Mouse (Mus musculus): Measurements from ENCODE around the gene Vmn1r126. TPM values are rescaled to one million over a fixed set of nuclear protein-coding genes. Genes with fewer than 3 reads are reported as not detected.
"Not testable (repeated sequence)": the region's sequence is repeated elsewhere in the genome, so short reads cannot be mapped to it uniquely, and the experiment has no call there.

Gene Vmn1r126
- polyA plus RNA-seq (2016; fragmentation: Nextera tagmentation; extraction: Ambion mirVana): not detected in 2 replicates

DNA sequence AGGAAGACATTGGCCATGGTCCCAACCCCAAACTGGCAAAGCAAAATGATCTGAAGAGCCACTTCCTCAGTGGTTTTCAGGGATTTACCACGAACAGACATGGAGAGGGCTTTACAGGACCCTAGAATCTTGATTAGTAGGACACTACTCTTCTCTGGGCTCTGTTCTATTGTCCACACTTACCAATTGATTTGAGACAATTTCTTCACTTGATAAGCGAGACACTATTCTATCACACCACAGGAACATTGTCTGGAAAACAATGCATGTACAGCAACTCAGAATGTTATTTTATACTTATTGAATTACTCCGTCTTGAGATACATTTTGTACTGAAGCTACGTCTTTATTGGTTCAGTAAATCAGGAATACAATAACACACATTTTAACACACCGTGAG lies at the start of gene Vmn1r126:
Gene Vmn1r126, minus strand, starts transcription at position 101 of the 400 bp plus-strand sequence.
- WGBS: no CpG with 5 or more reads among the region's 5 CpGs
- ATAC-seq (ENCODE audit: low FRiP score); H3K27ac ChIP-seq: not testable (repeated sequence)

GRCm38 (mm10) chr7:21349073-21349472 lies 47.8 kb upstream of the Vmn1r126 start, which contains the start of gene Vmn1r128:
Vmn1r128 (plus strand) TSS chr7:21349373.
- H3K9me3 ChIP-seq (replicated peaks); H3K4me1 ChIP-seq; H3K9ac ChIP-seq; ATAC-seq (ENCODE audit: low FRiP score); H3K4me2 ChIP-seq (replicated peaks); H3K4me3 ChIP-seq; H3K27me3 ChIP-seq; H3K36me3 ChIP-seq; H3K27ac ChIP-seq: not testable (repeated sequence)
- 80% methylated on average over 1 of the region's 1 CpGs for WGBS

More for the DNA sequence above, at the start of gene Vmn1r126:
- not testable (repeated sequence) for H3K27me3 ChIP-seq; H3K36me3 ChIP-seq; H3K4me3 ChIP-seq; H3K4me1 ChIP-seq; H3K4me2 ChIP-seq (replicated peaks); H3K9me3 ChIP-seq (replicated peaks); H3K9ac ChIP-seq

DNA sequence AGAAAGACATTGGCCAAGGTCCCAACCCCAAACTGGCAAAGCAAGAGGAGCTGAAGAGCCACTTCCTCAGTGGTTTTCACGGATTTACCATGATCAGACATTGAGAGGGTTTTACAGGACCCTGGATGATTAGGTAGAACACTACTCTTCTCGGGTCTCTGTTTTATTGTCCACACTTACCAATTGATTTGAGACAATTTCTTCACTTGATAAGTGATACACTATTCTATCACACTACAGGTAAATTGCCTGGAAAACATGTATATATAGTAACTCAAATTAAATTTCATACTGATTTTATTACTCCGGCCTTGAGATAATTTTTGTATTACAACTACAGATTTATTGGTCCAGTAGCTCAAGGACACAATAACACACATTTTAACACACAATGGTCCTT lies 18.5 kb upstream of the Vmn1r126 start, which contains the start of gene Vmn1r127:
Gene Vmn1r127, minus strand, starts transcription at position 101 of the 400 bp plus-strand sequence.
- H3K4me3 ChIP-seq; H3K27ac ChIP-seq; H3K9ac ChIP-seq; H3K4me2 ChIP-seq (replicated peaks); H3K9me3 ChIP-seq (replicated peaks); ATAC-seq (ENCODE audit: low FRiP score); H3K36me3 ChIP-seq; H3K27me3 ChIP-seq; H3K4me1 ChIP-seq: not testable (repeated sequence)
- no CpG with 5 or more reads among the region's 3 CpGs for WGBS

GRCm38 (mm10) chr7:21271879-21272278 lies 29.4 kb downstream of the Vmn1r126 start, which contains the start of gene Vmn1r125:
Vmn1r125 (plus strand) TSS chr7:21272179.
- not testable (repeated sequence) for H3K4me2 ChIP-seq (replicated peaks); H3K36me3 ChIP-seq; H3K27me3 ChIP-seq; H3K4me1 ChIP-seq; H3K4me3 ChIP-seq; H3K9ac ChIP-seq; H3K9me3 ChIP-seq (replicated peaks); ATAC-seq (ENCODE audit: low FRiP score); H3K27ac ChIP-seq
- WGBS: 64% methylated on average over 3 of the region's 3 CpGs

DNA sequence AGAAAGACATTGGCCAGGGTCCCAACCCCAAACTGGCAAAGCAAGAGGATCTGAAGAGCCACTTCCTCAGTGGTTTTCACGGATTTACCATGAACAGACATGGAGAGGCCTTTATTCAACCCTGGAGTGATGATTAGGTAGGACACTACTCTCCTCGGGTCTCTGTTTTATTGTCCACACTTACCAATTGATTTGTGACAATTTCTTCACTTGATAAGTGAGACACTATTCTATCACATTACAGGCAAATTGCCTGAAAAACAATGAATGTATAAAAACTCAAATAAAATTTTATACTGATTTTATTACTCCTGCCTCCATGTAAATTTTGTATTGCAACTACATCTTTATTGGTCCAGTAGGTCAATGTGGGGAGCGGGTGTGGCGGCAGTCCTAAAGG lies 40.8 kb downstream of the Vmn1r126 start, which contains the start of gene Vmn1r124:
Gene Vmn1r124, minus strand, starts transcription at position 101 of the 400 bp plus-strand sequence.
- H3K27me3 ChIP-seq; H3K36me3 ChIP-seq; H3K9ac ChIP-seq; ATAC-seq (ENCODE audit: low FRiP score); H3K27ac ChIP-seq; H3K4me2 ChIP-seq (replicated peaks); H3K9me3 ChIP-seq (replicated peaks); H3K4me3 ChIP-seq; H3K4me1 ChIP-seq: not testable (repeated sequence)
- WGBS: 77% methylated on average over 4 of the region's 4 CpGs

Other genes with a start within 250 kb of the Vmn1r126 start
- gene Vmn1r120, start 247.7 kb downstream of the Vmn1r126 start, polyA plus RNA-seq (2016; fragmentation: Nextera tagmentation; extraction: Ambion mirVana): not detected in 2 replicates
- not detected in 2 replicates for gene Vmn1r121, start 203.0 kb downstream of the Vmn1r126 start, polyA plus RNA-seq (2016; fragmentation: Nextera tagmentation; extraction: Ambion mirVana)
- not detected in 2 replicates for gene Vmn1r122, start 167.3 kb downstream of the Vmn1r126 start, polyA plus RNA-seq (2016; fragmentation: Nextera tagmentation; extraction: Ambion mirVana)
- not detected in 2 replicates for gene Vmn1r123, start 139.3 kb downstream of the Vmn1r126 start, polyA plus RNA-seq (2016; fragmentation: Nextera tagmentation; extraction: Ambion mirVana)
- not detected in 2 replicates for gene Gm5157, start 111.0 kb downstream of the Vmn1r126 start, polyA plus RNA-seq (2016; fragmentation: Nextera tagmentation; extraction: Ambion mirVana)
- not detected in 2 replicates for gene Vmn1r124, start 40.9 kb downstream of the Vmn1r126 start, polyA plus RNA-seq (2016; fragmentation: Nextera tagmentation; extraction: Ambion mirVana)
- not detected in 2 replicates for gene Vmn1r125, start 29.3 kb downstream of the Vmn1r126 start, polyA plus RNA-seq (2016; fragmentation: Nextera tagmentation; extraction: Ambion mirVana)
- not detected in 2 replicates for gene Vmn1r127, start 18.4 kb upstream of the Vmn1r126 start, polyA plus RNA-seq (2016; fragmentation: Nextera tagmentation; extraction: Ambion mirVana)
- gene Vmn1r128, start 47.9 kb upstream of the Vmn1r126 start, polyA plus RNA-seq (2016; fragmentation: Nextera tagmentation; extraction: Ambion mirVana): not detected in 2 replicates
- not detected in 2 replicates for gene Vmn1r129, start 59.8 kb upstream of the Vmn1r126 start, polyA plus RNA-seq (2016; fragmentation: Nextera tagmentation; extraction: Ambion mirVana)
- gene Gm6882, start 131.3 kb upstream of the Vmn1r126 start, polyA plus RNA-seq (2016; fragmentation: Nextera tagmentation; extraction: Ambion mirVana): not detected in 2 replicates
- gene Vmn1r130, start 210.3 kb upstream of the Vmn1r126 start, polyA plus RNA-seq (2016; fragmentation: Nextera tagmentation; extraction: Ambion mirVana): not detected in 2 replicates
- gene Vmn1r131, start 244.6 kb upstream of the Vmn1r126 start, polyA plus RNA-seq (2016; fragmentation: Nextera tagmentation; extraction: Ambion mirVana): not detected in 2 replicates